Mouse (Mus musculus) myocyte (in vitro differentiated cells): ENCODE measurements at regions not wholly inside any gene's neighbourhood (a gene's known extent, or its start where the extent isn't known, plus 50 kb on each side); places are given as distances from the start of the nearest gene placed in this dataset.

ENCODE experiments used
- E2F4 ChIP-seq: IDR thresholded peaks from one replicate; pipeline ENCODE4 v1.6.1; 2011; ENCODE audit warnings: mild to moderate bottlenecking, control low read depth, moderate library complexity; ENCODE audit not compliant: insufficient read depth
- MAX ChIP-seq: IDR thresholded peaks from one replicate; pipeline ENCODE4 v1.6.1; 2011; ENCODE audit warnings: low read depth, mild to moderate bottlenecking, control low read depth
- MYOD1 ChIP-seq, 3 experiments: IDR thresholded peaks; one replicate each; pipeline ENCODE4 v1.6.1; 2011; ENCODE audit warnings: control low read depth in 2 of 3, low read depth in 2 of 3, mild to moderate bottlenecking in 2 of 3, moderate library complexity in 1 of 3; ENCODE audit not compliant: insufficient read length in 2 of 3, control insufficient read depth in 1 of 3
- POLR2A ChIP-seq: IDR thresholded peaks from one replicate; pipeline ENCODE4 v1.6.1; 2011; ENCODE audit warnings: low read depth, mild to moderate bottlenecking, control low read depth, moderate library complexity; ENCODE audit not compliant: insufficient read length
- POLR2AphosphoS2 ChIP-seq: IDR thresholded peaks from one replicate; pipeline ENCODE4 v1.6.1; 2011; ENCODE audit warnings: low read depth, control low read depth; ENCODE audit not compliant: insufficient read length
- SRF ChIP-seq: IDR thresholded peaks from one replicate; pipeline ENCODE4 v1.6.1; 2011; ENCODE audit warnings: low read depth; ENCODE audit not compliant: control insufficient read depth, insufficient read length

DNA sequence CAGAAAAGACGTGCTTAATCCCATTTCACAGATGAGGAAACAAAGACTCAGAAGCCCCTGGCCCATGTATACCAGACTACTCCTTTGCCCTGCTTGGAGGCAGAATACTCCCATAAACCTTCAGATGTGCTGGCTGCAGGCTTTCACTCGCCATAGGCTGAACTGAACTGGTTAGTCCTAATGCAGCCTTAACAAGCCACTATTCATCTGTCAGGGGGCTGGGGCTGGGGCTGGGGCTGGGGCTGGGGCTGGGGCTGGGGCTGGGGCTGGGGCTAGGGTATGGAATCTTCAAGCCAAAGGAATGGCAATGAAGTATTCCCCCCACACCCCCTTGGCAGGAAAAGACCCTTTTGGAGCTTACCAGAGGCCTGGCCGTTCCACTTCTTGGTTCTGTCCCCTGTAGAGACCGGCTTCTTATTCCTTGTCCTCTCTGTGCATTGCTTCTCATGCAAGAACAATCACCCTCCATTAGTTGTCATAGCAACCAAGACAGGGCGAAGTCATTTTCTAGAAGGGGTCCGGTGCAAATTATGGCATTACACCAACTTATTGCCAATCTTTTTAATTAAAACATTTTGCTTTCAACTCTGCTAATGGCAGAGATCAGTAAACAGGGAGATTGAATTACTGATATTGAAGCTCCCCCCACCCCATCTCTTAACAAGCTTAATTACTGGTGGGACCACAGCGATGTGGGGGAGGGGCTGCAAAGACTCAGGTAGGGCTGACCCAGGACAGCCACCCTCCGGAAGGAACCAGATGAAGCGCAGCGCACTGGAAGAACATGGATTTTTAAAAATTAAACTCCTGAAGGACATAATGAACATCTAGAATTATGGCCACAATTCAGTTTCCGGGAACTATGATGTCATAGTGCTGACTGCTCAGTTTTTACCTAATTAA, 104.6 kb upstream of the Ret start:
- no peak for TF ChIP-seq POLR2A
- no peak for TF ChIP-seq MAX
- no peak for TF ChIP-seq E2F4
- TF ChIP-seq POLR2AphosphoS2: no peak
- no peak for TF ChIP-seq MYOD1 (IDR thresholded peaks at IDR 0.05; ENCODE audit: control insufficient read depth in 1 of 3, insufficient read length in 2 of 3, low read depth in 2 of 3)
- no peak for TF ChIP-seq SRF
